Mouse (Mus musculus): ENCODE results near the gene Wdr59.

GRCm38 (mm10) chr8:111570432-111570831 lies 48.5 kb upstream of the Wdr59 start:
- TF ChIP-seq CTCF (IDR thresholded peaks at IDR 0.05; ENCODE audit: insufficient read depth, low read length) (no peak), POLR2A (IDR thresholded peaks at IDR 0.05; ENCODE audit: borderline replicate concordance, extremely low read depth, low read depth, low read length) (no peak)
